Mouse (Mus musculus): Measurements from ENCODE around the gene Hectd4.

Hectd4 gene

GRCm38 (mm10) chr5:121238208-121238607 is 18.2 kb downstream of the Hectd4 start:
- no peak for DNase-seq

DNA sequence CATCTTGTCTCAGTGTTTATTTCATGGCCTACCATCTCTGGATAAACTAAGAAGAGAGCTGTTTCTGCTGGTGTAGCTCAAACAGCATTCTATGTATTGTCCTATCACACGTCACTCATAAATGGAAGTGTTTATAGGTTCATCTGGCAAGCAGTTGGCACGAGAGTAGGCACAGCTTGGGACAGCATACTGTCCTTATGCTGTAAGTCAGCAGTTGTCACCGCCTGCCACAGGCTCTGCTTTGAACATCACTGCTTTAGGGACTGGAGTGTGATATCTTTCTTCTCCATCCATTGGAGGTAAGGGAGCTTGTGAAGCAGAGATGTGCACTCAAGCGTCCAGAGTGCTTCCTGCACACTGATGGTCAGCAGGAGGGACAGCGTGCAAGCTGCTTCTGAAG is 19.8 kb downstream of the Hectd4 start:
- no peak for DNase-seq

GRCm38 (mm10) chr5:121241182-121241581 is 21.2 kb downstream of the Hectd4 start:
- DNase-seq, result no peak

GRCm38 (mm10) chr5:121242261-121242660 is 22.2 kb downstream of the Hectd4 start:
- DNase-seq, result no peak

- no peak for DNase-seq
Observed at GRCm38 (mm10) chr5:121242701-121243100, 22.7 kb downstream of the Hectd4 start.

DNA sequence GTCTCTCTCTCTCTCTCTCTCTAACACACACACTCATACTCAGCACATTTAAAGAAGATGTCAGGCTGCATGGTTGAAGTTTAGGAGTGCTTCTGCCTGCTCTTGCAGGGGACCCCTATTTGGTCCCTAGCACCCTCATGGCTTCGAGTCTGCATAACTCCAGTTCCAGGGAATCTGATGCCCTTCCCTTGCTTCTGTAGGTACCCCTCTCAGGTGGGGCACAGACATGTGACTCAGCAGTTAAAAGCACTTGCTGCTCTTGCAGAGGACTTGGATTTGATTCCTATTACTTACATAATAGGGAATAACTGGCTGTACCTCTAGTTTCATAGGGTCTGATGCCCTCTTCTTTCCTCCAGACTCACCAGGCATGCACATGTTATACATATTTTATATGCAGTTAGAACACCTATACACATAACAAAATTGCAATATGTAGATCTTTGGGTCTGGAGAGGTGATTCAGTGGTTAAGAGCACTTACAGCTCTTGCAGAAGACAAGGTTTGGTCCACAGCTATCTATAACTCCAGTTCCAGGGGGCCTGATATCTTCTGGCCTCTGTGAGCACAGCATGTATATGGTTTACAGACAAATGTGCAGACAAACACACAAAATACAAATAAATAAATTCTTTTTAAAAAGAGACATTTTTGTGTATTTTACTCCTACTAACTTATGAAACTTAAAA is 23.8 kb downstream of the Hectd4 start:
- DNase-seq, result no peak

GRCm38 (mm10) chr5:121244365-121244731 is 24.3 kb downstream of the Hectd4 start:
- no peak for DNase-seq

DNA sequence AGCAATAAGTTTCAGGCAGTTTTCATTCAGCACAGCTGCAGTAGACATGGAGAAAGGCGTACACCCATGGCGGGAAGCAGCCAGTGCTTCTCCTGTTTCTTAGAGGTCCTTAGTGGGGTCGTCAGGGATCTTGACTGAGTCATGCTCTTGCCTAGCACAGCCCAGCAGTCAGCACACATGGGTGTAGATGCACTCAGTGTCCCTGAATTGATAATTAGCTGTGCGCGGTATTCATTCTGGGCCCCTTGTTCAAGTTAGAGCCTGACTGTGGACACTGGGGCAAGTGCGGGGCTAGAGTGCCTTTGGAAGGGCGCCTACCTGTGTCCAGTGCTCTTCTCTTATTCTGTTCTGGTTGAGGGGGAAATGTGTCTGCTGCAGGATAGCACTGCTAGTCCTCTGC is 25.2 kb downstream of the Hectd4 start:
- DNase-seq, result no peak

GRCm38 (mm10) chr5:121248766-121249394 is 28.9 kb downstream of the Hectd4 start:
- no peak for DNase-seq

- no peak for DNase-seq
Observed at GRCm38 (mm10) chr5:121249693-121250092, 29.7 kb downstream of the Hectd4 start.

GRCm38 (mm10) chr5:121251813-121252212 is 31.8 kb downstream of the Hectd4 start:
- DNase-seq, result peak; percentile 17

GRCm38 (mm10) chr5:121253816-121254497 is 33.9 kb downstream of the Hectd4 start:
- no peak for DNase-seq

DNA sequence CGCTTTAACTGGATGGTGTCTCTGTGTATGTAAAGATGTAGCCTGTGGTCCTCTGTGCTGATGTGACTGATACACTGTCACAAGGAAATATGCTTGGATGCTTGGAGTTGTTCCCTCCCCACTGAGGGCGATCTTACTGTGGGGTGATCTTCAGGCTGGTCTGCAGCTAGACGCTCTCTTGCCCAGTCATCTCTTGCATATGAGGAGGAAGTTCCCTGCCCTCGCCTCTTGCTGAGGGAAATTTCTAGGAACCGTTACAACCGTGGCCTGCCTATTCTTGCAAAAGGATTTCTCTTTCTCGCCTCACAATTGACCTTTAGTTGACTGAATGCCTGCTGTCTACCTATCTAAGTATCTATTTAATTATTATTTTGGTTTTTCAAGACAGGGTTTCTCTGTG is 35.0 kb downstream of the Hectd4 start:
- no peak for DNase-seq

DNA sequence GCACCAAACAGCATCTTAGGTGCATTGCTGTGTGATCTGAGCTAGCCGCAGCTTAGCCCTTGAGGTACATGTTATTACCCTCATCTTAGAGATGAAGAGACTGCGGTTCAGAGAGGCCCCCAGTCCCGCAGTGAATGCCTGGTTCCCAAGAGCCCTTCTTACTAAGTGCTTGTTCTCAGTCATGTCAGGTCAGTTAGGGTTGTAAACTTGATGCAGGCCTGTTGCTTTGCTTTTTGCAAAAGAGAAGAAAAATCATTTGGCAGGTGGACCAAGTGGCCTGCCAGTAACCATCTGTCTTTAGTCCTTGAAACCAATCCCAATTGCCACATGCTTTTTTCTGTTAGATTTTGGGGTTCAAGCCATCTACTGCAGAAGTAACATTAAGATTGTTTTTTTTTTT is 41.8 kb downstream of the Hectd4 start:
- no peak for DNase-seq

GRCm38 (mm10) chr5:121262415-121262814 is 42.4 kb downstream of the Hectd4 start:
- no peak for DNase-seq

DNA sequence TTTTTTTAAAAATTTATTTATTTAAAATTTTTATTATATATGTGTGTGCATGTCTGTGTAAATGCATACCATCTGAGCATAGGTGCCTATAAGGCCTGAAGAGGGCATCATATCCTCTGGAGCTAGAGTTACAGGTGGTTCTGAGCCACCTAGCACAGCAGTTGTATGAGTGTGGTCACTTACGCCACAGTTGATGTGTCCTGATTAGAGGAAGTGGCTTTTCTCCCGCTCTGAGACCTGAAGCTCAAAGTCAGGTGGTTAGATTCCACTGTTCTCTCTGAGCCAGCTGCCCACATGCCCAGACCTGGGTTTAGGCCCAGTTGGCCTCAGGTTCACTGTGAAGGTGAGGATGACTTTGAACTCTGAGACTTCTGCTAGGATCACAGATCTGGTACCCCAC is 44.6 kb downstream of the Hectd4 start:
- no peak for DNase-seq

GRCm38 (mm10) chr5:121266741-121267382 is 46.8 kb downstream of the Hectd4 start:
- DNase-seq, result peak; percentile 59

GRCm38 (mm10) chr5:121271046-121271445 is 51.0 kb downstream of the Hectd4 start:
- no peak for DNase-seq

DNA sequence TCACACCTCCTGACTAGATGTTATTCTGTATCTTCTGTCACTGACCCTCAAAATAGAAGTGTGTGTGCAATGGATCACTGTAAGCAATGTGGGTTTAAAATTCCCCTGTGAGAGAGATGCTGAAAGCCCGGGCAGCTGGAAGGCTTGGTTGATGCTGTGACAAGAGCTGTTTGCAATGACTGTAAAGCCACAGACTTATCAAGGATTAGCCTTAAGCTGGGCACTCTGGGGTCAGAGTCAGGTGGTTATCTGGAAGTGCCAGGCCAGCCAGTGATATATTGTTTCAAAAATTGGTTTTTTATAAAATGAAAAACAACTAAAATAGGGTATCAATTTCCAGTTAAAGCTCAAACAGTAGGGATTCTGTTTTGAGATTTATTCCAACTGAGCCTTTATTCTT is 56.8 kb downstream of the Hectd4 start:
- no peak for DNase-seq

GRCm38 (mm10) chr5:121280456-121280855 is 60.4 kb downstream of the Hectd4 start:
- no peak for DNase-seq

- DNase-seq, result no peak
Observed at GRCm38 (mm10) chr5:121283051-121283450, 63.0 kb downstream of the Hectd4 start.

DNA sequence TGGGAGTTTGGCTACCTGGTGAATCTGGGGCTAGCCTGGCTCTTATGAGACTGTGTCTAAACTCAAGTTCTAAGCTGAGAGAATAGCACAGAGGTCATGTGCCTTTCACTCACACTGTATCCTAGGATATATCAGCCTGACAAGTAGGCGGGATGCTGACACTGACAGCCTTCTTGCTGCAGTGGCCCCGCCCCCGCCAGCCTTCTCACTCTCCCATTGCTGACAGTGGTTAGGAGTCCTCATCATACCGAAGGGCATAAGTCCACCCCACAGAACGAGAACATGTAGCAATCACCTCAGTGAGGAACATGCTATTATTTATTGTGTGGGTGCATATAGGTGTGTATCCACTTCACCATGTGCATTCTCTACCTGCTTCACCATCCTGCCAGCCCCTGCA is 64.8 kb downstream of the Hectd4 start:
- peak; percentile 13 for DNase-seq

DNA sequence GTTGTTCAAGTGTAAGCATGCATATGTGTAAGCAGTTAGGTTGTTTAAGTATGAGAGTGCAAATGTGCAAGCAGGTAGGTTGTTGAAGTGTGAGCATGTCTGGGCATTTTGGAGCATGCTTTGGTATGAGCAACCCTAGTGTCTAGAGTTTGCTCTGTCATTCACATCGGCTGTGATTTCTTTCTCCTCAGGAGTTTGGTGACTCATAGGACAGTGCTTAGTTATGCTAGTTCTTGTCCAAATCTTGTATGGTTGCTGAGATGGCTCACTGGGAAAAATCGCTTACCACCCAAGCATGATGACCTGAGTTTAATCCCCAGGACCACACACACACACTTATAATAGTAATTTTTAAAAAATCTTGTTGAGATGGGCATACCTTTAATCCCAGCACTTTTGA is 67.2 kb downstream of the Hectd4 start:
- no peak for DNase-seq

DNA sequence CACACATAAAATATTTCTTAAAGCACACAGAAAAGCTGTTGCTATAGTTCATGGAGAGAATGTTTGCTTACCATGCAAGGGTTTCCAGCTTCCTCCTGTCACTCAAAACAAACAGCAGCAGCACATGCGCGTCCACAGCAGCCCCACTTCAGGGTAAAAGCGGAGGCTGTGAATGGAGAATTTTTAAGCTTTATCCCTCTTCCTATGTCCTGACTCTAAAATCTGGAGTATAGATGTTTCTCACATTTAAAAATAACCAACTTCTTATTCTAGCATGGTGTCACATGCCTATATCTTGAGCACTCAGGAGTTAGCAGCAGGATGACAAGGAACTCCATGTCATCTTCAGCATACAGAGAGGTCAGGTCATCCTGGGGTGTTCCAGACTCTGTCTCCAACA is 70.3 kb downstream of the Hectd4 start:
- DNase-seq, result no peak
